Mouse (Mus musculus) thymus, postnatal 36 days (tissue): ENCODE measurements around the gene Bpgm.
A peak's percentile ranks its signal among the peaks of the same experiment; 100 is the strongest.

ENCODE experiments used
- DNase-seq, 2 experiments: peaks; one replicate each; pipeline ENCODE4 v3.0.0; 2022; ENCODE audit warnings: mixed read lengths in 2 of 2

Bpgm gene

GRCm38 (mm10) chr6:34486071-34486626 lies 10.1 kb downstream of the Bpgm start:
- no peak for DNase-seq

- no peak for DNase-seq
Observed at GRCm38 (mm10) chr6:34493327-34494095, 17.5 kb downstream of the Bpgm start.

GRCm38 (mm10) chr6:34495140-34495551 lies 19.1 kb downstream of the Bpgm start:
- DNase-seq, result peak; percentile 16 to 33

- no peak for DNase-seq
Observed at GRCm38 (mm10) chr6:34497991-34498625, 22.1 kb downstream of the Bpgm start.

- no peak for DNase-seq
Observed at GRCm38 (mm10) chr6:34502291-34502690, 26.3 kb downstream of the Bpgm start.

GRCm38 (mm10) chr6:34505957-34506356 lies 29.9 kb downstream of the Bpgm start:
- DNase-seq, result no peak

GRCm38 (mm10) chr6:34507581-34507980 lies 31.6 kb downstream of the Bpgm start:
- no peak for DNase-seq

- DNase-seq, result no peak
Observed at GRCm38 (mm10) chr6:34508016-34508415, 32.0 kb downstream of the Bpgm start.

- no peak for DNase-seq
Observed at GRCm38 (mm10) chr6:34510277-34510676, 34.3 kb downstream of the Bpgm start.

GRCm38 (mm10) chr6:34511410-34511809 lies 35.4 kb downstream of the Bpgm start:
- DNase-seq, result no peak

- no peak for DNase-seq
Observed at GRCm38 (mm10) chr6:34512741-34513140, 36.7 kb downstream of the Bpgm start.

GRCm38 (mm10) chr6:34514655-34515054 lies 38.6 kb downstream of the Bpgm start:
- DNase-seq, result no peak

GRCm38 (mm10) chr6:34515098-34515782 lies 39.2 kb downstream of the Bpgm start:
- no peak for DNase-seq

- no peak for DNase-seq
Observed at GRCm38 (mm10) chr6:34515783-34516099, 39.7 kb downstream of the Bpgm start.

GRCm38 (mm10) chr6:34517750-34518149 lies 41.7 kb downstream of the Bpgm start:
- no peak for DNase-seq

GRCm38 (mm10) chr6:34519087-34519486 lies 43.1 kb downstream of the Bpgm start:
- no peak for DNase-seq

GRCm38 (mm10) chr6:34520491-34520890 lies 44.5 kb downstream of the Bpgm start:
- DNase-seq, result no peak

- no peak for DNase-seq
Observed at GRCm38 (mm10) chr6:34520912-34521311, 44.9 kb downstream of the Bpgm start.

GRCm38 (mm10) chr6:34523476-34523875 lies 47.5 kb downstream of the Bpgm start:
- DNase-seq, result no peak

- no peak for DNase-seq
Observed at GRCm38 (mm10) chr6:34525499-34525924, 49.5 kb downstream of the Bpgm start.

GRCm38 (mm10) chr6:34525927-34526326 lies 49.9 kb downstream of the Bpgm start:
- no peak for DNase-seq

- DNase-seq, result no peak
Observed at GRCm38 (mm10) chr6:34526389-34526788, 50.4 kb downstream of the Bpgm start.

- no peak for DNase-seq
Observed at GRCm38 (mm10) chr6:34528131-34528530, 52.1 kb downstream of the Bpgm start.

GRCm38 (mm10) chr6:34529992-34530391 lies 54.0 kb downstream of the Bpgm start:
- no peak for DNase-seq
